Mouse (Mus musculus) lung, postnatal 25 days (tissue): Measurements from ENCODE around the gene Kif17.
A peak's percentile ranks its signal among the peaks of the same experiment; 100 is the strongest.

ENCODE experiments used
- DNase-seq: peaks from one replicate; pipeline ENCODE4 v3.0.0; 2022; ENCODE audit warnings: low spot score

The Kif17 gene

DNA sequence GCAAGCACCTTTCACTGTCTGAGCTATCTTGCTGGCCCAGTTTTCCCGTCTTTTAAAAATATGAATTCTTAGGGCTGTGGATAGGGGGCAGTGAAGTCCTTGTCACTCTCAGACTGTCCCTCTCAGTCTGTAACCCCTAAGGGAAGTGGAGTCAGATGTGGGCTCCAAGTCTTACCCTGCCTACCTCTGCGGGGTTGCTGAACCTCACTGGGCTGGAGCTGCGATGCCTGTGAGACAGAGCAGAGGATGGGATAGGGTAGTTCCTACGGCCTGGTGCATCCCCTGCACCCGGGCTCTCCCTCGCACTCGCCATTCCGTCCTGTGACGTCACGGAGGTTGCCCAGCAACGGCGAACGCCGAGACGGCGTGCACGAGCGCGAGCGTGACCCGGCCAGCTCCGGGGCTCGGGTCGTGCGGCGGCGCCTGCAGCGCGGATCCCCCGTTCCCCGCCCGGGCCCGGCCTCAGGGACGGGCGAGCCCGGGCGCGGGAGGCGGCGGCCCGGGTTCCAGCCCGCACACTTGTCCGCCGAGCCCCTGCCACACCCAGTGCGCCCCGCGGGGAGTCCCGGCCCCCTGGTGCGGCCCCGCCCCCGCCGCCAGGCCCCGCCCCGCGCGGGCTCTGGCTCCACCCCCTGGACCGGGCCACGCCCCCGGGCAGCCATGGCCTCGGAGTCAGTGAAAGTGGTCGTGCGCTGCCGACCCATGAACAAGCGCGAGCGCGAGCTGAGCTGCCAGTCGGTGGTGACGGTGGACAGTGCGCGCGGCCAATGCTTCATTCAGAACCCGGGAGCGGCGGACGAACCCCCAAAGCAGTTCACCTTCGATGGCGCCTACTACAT, 11.8 kb downstream of the Kif17 start:
- peak; percentile 87 for DNase-seq

- DNase-seq: no peak
These were observed 17.6 kb downstream of the Kif17 start for GRCm38 (mm10) chr4:138267869-138268268.

DNA sequence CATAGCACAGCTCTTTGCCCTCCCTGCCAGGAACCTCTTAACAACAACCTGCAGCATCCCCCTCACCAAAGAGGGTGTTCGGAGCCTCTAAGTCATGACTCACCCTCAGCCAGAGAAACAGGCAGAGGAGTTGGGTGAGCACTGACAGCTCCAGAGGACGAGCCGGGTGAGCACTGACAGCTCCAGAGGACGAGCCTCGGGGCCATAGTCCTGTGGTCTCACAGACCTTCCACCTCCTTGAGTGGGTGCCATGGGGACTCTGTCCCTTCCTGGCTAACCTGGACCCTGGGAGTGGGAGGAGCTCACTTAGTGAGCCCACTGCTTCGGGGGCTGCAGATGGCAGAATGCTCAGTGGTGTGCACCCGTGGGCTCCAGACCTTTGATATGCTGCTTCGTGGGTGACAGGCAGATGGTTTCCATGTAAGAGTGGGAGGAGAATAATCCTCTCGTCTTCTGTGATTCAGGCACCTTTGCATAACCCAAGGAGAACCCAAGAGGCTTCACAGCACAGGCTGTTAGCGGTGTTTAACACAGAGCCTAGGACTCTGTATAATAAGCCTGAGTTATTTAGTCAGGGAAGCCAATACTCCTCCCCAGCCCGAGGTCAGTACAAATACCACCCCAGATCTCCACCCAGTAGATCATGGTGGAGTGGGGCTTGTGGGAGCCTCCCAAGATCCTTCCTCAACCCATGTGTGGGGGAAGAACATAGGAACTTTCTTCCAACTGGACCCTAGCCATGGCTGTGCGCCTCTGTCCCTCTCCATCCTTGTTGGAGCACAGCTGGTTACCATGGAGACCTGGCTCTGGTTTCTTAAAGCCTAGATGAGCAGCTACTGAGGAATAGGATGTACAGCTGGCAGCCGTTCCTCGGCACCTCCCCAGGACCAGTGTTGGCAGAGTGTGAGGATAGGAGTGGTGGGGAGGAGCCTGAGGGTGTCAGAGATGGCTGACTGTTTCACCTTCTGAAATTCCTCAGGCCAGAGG, 22.1 kb downstream of the Kif17 start:
- DNase-seq: peak; percentile 41

DNA sequence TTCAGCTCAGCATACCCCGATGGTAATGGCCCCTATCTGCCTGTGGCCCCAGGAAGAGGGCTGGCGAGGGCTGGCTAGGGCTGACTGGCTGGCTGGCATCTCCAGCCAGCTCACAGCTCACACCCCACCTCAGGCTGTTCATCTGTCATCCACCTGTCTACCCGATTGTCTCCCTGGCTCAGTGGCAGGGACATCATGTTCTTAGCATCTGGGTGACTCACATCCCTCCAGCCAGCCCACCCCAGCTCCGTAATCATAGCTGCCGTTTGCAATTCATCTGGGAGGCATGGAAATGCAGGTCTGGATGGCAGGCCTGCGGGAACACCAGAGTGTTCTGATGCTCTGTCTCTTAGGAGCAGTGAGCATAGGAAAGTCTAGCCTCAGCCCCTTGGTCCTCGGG, 28.1 kb downstream of the Kif17 start:
- no peak for DNase-seq

DNA sequence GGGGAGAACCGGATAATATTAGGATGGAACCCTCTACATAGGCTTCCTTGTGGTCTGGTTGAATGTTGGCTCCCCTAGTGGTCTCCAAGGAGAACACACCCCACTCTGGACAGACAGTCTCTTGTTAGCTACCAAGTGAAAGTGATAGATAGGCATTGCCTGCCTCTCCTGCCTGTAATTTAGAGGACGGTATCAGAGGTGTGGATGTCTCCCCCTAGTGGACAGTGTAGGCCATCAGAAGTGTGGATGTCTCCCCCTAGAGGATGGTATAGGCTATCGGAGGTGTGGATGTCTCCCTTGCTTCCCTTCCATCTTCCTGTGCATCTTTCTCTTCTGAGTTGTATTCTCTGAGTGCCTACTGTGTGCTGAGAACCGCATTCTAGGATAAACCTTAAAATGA, 32.6 kb downstream of the Kif17 start:
- DNase-seq: peak; percentile 69

GRCm38 (mm10) chr4:138286411-138286810, 36.2 kb downstream of the Kif17 start:
- DNase-seq: no peak

DNA sequence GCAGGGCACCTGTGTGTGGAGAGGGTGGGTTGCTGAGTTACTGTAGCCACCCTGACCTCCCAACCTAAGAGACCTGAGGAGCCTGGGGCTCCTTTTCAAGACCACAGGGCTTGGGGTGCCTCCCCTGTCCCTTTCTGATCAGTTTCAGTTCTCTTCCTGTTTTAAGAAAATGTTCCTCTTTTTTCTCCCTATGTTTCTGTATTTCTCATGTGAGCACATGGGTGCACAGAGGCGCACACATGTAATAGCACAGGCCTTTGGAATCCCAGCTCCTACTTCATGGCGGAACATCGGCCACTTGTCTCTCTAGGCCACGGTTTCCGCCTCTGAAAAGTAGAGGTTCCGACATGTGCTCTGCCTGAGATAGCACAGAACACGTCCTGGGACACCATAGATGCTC, 38.5 kb downstream of the Kif17 start:
- DNase-seq: no peak

- no peak for DNase-seq
These were observed 41.8 kb downstream of the Kif17 start for GRCm38 (mm10) chr4:138292028-138292427.

DNA sequence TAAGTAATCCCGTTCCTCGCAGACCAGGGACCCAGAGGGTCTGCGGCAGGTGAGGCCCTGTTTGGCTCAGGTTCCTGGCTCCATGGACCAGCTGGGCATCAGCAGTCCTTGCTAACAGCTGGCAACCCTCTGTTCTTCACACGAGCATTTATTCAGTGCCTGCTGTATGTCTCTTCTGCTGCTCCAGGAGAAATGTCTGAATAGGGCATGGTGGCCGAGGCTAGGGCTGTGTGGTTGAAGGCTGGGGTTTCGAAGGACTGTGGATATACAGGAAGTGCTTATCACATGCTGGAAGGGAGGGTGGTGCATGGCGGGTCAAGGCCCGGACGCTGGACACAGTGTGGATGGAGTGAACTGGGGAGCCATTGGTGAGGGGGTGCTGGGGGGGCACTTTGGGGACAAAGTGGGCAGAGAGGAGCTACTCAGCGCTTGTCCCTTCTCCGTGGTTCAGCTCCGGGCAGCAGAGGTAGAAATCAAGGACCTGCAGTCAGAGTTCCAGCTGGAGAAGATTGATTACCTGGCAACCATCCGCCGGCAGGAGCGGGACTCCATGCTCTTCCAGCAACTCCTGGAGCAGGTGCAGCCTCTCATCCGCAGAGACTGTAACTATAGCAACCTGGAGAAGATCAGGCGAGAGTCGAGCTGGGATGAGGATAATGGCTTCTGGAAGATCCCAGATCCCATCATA, 43.2 kb downstream of the Kif17 start:
- DNase-seq: no peak

DNA sequence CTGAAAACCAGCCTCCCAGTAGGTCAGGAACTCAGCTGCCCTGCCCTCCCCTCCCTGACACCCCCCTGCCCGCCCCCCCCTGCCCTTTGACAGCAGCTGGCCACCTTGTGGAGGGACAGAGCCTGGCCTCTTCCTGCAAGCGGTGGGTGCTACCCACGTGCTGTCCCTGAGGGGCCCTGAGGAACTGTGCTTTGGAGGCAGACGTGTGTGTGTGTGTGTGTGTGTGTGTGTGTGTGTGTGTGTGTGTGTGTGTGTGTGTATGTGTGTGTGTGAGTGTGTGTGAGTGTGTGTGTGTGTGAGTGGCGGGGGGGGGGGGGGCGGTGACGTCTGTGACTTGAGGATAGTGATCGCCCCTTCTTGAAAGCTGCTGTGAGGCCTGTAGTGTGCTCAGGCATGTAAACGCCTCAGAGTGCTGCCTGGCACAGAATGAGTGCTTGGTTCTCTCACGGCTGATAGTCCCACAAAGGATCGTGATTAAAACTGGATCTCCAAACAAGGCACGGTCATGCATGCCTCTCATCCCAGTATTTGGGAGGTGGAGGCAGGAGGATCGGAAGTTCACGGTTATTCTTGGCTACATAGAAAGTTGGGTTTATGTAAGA, 43.8 kb downstream of the Kif17 start:
- no peak for DNase-seq

- DNase-seq: no peak
These were observed 51.1 kb downstream of the Kif17 start for GRCm38 (mm10) chr4:138301271-138301780.

DNA sequence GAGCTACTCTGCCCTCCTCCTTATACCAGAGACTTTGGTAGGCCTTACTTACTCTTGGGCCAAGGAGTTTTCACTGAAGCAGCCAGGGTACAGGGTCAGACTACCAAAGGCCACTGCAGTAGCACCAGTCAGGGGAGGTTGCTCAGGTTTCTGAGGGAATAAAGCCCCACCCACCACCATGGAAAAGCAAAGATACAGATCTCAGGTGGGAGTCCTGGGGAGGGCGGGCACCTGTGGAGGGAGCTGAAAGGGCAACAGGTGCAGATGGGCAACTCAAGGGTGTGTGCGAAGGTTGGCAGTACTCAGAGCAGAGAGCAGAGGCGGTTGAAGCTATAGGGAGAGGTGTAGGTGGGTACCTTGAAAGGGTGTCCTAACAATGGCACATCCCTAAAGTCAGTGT, 52.8 kb downstream of the Kif17 start:
- DNase-seq: no peak

GRCm38 (mm10) chr4:138303742-138304141, 53.5 kb downstream of the Kif17 start:
- DNase-seq: no peak

DNA sequence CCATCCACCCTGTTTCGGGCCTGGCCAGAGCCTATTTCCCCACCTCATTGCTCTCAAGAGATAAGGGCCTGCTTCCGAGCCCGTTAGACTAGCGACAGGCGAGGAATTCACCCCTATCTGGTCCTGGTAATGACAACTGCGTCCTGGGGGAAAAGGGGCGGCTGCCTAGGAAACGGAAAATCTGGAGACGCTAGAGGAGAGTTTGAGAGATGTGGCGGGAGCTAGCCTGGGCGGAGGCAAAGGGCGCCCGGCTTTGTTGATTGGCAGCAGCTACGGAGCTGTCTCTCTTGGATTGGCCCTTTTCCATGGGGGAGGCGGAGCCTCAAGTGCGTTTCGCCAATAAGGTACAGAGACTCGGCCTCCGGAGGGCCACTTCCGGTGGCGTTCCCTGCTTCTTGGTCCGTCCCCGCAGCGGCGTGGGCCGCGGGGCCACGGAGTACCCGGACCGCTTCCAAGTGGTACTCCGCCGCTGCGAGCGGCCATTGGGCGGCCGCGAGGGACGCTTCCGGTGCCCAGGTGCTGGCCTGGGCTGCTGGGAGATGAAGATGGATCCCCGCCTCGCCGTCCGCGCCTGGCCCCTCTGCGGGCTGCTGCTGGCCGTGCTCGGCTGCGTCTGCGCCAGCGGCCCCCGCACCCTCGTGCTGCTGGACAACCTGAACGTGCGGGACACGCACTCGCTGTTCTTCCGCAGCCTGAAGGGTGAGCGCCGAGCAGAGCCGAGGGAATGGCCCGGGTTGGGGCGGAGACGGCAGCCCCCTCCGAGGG, 54.3 kb downstream of the Kif17 start, which contains the start of gene Ddost:
Gene Ddost (plus strand): TSS at position 391 of the 765 bp plus-strand sequence.
- DNase-seq: peak; percentile 99

GRCm38 (mm10) chr4:138307025-138307424, 56.8 kb downstream of the Kif17 start:
- DNase-seq: no peak

DNA sequence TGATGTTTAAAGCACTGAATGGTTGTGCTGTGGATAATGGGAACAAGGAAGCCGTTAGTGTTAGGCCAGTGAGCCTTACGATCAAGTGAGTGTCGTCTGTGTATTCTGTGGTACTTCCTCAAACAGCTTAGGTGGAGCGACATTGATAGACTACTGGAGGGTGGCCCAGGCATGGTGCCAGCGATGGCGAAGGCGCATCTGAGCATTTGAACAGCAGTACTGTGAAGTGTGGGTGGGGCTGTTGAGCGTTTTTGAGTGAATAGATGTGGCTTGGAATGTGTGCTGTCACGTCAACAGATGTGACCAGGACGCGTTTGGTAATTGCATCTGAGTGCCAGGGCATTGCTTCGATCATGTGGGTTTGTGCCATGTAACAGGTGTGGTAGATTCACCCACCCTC, 57.5 kb downstream of the Kif17 start:
- no peak for DNase-seq

DNA sequence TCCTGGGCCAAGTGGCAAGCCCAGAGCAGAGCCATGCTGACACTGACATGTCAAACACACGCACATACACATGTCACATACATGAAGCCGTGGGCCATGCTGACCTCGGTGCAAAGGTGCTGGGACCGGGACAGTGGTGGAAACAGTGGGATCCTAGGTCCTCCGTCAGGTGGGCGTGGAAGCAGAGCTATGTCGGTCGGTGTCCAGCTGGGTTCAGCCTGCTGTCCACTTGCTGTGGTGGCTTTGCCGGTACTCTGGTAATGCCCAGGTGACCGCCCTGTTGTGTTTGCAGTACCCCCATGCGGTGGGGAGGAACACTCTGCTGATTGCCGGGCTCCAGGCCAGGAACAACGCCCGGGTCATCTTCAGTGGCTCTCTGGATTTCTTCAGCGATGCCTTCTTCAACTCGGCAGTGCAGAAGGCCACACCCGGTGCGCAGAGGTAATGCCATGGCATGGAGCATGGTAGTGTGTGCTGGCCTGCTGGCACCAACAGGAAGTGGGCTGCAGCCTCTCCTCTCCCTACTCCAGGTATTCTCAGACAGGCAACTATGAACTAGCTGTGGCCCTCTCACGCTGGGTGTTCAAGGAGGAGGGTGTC, 60.2 kb downstream of the Kif17 start:
- DNase-seq: no peak

- peak; percentile 48 for DNase-seq
These were observed 61.4 kb downstream of the Kif17 start for GRCm38 (mm10) chr4:138311595-138311994.

DNA sequence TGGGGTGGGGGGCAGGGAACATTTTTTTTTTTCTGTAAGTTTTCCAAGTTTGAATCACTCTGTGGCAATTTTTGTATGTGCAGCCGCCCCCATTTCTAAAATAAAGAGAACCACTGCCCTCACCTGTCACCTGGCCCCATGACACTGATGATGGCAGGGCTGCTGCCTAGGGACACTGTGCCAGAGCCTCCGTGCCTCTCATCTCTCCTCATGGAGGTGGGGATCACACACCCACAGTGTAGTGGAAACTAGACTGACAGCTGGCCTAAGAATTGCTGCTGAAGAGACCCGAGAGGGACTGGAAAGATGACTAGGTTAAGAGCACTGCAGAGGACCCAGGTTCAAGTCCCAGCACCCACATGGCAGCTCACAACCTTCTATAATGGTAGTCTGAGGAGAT, 61.9 kb downstream of the Kif17 start:
- no peak for DNase-seq

GRCm38 (mm10) chr4:138313021-138313420, 62.8 kb downstream of the Kif17 start:
- no peak for DNase-seq
